Mouse (Mus musculus) limb, embryonic 11.5 days (tissue): ENCODE results near the gene Tradd. TPM values are rescaled to one million over a fixed set of nuclear protein-coding genes. Genes with fewer than 3 reads are reported as not detected.
A peak's percentile ranks its signal among the peaks of the same experiment; 100 is the strongest.
"Not testable (repeated sequence)": the region's sequence is repeated elsewhere in the genome, so short reads cannot be mapped to it uniquely, and the experiment has no call there.

ENCODE experiments used
- ATAC-seq: fragments of 200-750 bp; cut with Nextera tagmentation; 2 replicates; pipeline ENCODE4 v1.8.0; 2017; ENCODE audit warnings: low read depth; ENCODE audit not compliant: insufficient number of reproducible peaks, low FRiP score, low TSS enrichment
- DNase-seq: peaks from one replicate; pipeline ENCODE4 v3.0.0-alpha.2; 2015; ENCODE audit warnings: low spot score
- H3K27ac ChIP-seq: fragments of 300-500 bp; sonication (generic); replicated peaks from 2 replicates; pipeline ENCODE4 v1.5.1; 2014; ENCODE audit warnings: low read depth, mild to moderate bottlenecking, low read length
- H3K27me3 ChIP-seq: fragments of 300-500 bp; sonication (generic); 2 replicates; pipeline ENCODE4 v1.6.1; 2014; ENCODE audit warnings: mild to moderate bottlenecking, low read length, mixed read lengths; ENCODE audit not compliant: control insufficient read depth, insufficient read depth
- H3K36me3 ChIP-seq: fragments of 300-500 bp; sonication (generic); 2 replicates; pipeline ENCODE4 v1.6.1; 2014; ENCODE audit warnings: mild to moderate bottlenecking, low read length, moderate library complexity, mixed read lengths; ENCODE audit not compliant: control insufficient read depth, insufficient read depth
- H3K4me1 ChIP-seq: fragments of 300-500 bp; sonication (generic); 2 replicates; pipeline ENCODE4 v1.6.1; 2014; ENCODE audit warnings: low read length, mixed read lengths; ENCODE audit not compliant: control insufficient read depth, insufficient read depth
- H3K4me2 ChIP-seq: fragments of 300-500 bp; sonication (generic); 2 replicates; pipeline ENCODE4 v1.6.1; 2014; ENCODE audit warnings: low read depth, mild to moderate bottlenecking, moderate library complexity; ENCODE audit not compliant: severe bottlenecking
- H3K4me3 ChIP-seq: fragments of 300-500 bp; sonication (generic); 2 replicates; pipeline ENCODE4 v1.5.1; 2014; ENCODE audit warnings: low read depth, low read length
- H3K9ac ChIP-seq: fragments of 300-500 bp; sonication (generic); 2 replicates; pipeline ENCODE4 v1.6.1; 2014; ENCODE audit warnings: mild to moderate bottlenecking, low read length
- H3K9me3 ChIP-seq: fragments of 300-500 bp; sonication (generic); 2 replicates; pipeline ENCODE4 v1.6.1; 2016; ENCODE audit warnings: low read length; ENCODE audit not compliant: control insufficient read depth
- WGBS: fragments of 180-500 bp; shearing (Covaris S2); extraction: QIAGEN DNeasy Blood & Tissue Kit; methylation state at CpG from one replicate; pipeline ENCODE4 v1.1.7; 2014; 5-methylcytosine and 5-hydroxymethylcytosine counted together
- polyA plus RNA-seq: library from polyadenylated mRNA; unstranded; fragments of >200 nt; fragmentation: Nextera tagmentation; extraction: Ambion mirVana; gene quantifications from 2 replicates; pipeline ENCODE4 v1.2.1, GENCODE M21; 2014

The Tradd gene
- polyA plus RNA-seq, 1 experiment from 2014 or later = 11.1 TPM

GRCm38 (mm10) chr8:105298351-105299252, 34.2 kb upstream of the Tradd start:
- no peaks in the 10 kb centered on the region for H3K9me3 ChIP-seq
- H3K4me1 ChIP-seq = peaks cover 10% of the 10 kb centered on the region
- DNase-seq (no peak), ATAC-seq (no peak)
- peak overlapping the region; percentile 99 for H3K4me3 ChIP-seq
- peak overlapping the region; percentile 84 for H3K9ac ChIP-seq
- WGBS = 60% methylated on average over 18 of the region's 18 CpGs
- peak overlapping the region; percentile 91 for H3K4me2 ChIP-seq
- H3K36me3 ChIP-seq = peaks cover 22% of the 10 kb centered on the region; the same call in 1 of the 2 replicates
- no peak overlapping the region for H3K27ac ChIP-seq
- no peaks in the 10 kb centered on the region for H3K27me3 ChIP-seq

GRCm38 (mm10) chr8:105297511-105298192, 33.2 kb upstream of the Tradd start, which contains the start of gene E2f4:
E2f4 (plus strand) TSS chr8:105297663.
- Histone ChIP-seq H3K4me2 (peak within 1 kb of the TSS; percentile 91), H3K9ac (peak within 1 kb of the TSS; percentile 84), H3K36me3 (peaks cover 19% of the 10 kb centered on the region; the same call in 1 of the 2 replicates), H3K27me3 (peaks cover 2% of the 10 kb centered on the region; the same call in 1 of the 2 replicates), H3K27ac (peak within 1 kb of the TSS; percentile 52; the same call in 1 of the 2 replicates), H3K4me3 (peak within 1 kb of the TSS; percentile 99), H3K4me1 (peaks cover 10% of the 10 kb centered on the region), H3K9me3 (no peaks in the 10 kb centered on the region)
- ATAC-seq (peak; percentile 77), DNase-seq (peak; percentile 95)
- WGBS = 0% methylated on average over 58 of the region's 58 CpGs

GRCm38 (mm10) chr8:105295895-105296573, 31.6 kb upstream of the Tradd start, which contains the start of gene Exoc3l:
Exoc3l (minus strand) TSS chr8:105296101.
- ATAC-seq = no peak
- peaks cover 10% of the 10 kb centered on the region for H3K4me1 ChIP-seq
- WGBS = 65% methylated on average over 11 of the region's 11 CpGs
- H3K4me3 ChIP-seq = peak within 1 kb of the TSS; percentile 99; the same call in 1 of the 2 replicates
- H3K9ac ChIP-seq = no peak within 1 kb of the TSS
- peak within 1 kb of the TSS; percentile 91 for H3K4me2 ChIP-seq
- no peak for DNase-seq
- no peak within 1 kb of the TSS for H3K27ac ChIP-seq
- peaks cover 10% of the 10 kb centered on the region; the same call in 1 of the 2 replicates for H3K36me3 ChIP-seq
- no peaks in the 10 kb centered on the region for H3K9me3 ChIP-seq
- peaks cover 2% of the 10 kb centered on the region; the same call in 1 of the 2 replicates for H3K27me3 ChIP-seq

- no peak overlapping the region for H3K4me3 ChIP-seq
- ATAC-seq = no peak
- H3K36me3 ChIP-seq = peaks cover 4% of the 10 kb centered on the region; the same call in 1 of the 2 replicates
- H3K9me3 ChIP-seq = no peaks in the 10 kb centered on the region
- H3K27ac ChIP-seq = no peak overlapping the region
- WGBS = 66% methylated on average over 11 of the region's 11 CpGs
- no peak for DNase-seq
- H3K9ac ChIP-seq = no peak overlapping the region
- H3K4me2 ChIP-seq = no peak overlapping the region; the same call in 1 of the 2 replicates
- H3K4me1 ChIP-seq = peaks cover 10% of the 10 kb centered on the region
- H3K27me3 ChIP-seq = peaks cover 8% of the 10 kb centered on the region
Observed at GRCm38 (mm10) chr8:105295256-105295655, 30.8 kb upstream of the Tradd start.

GRCm38 (mm10) chr8:105294776-105295175, 30.4 kb upstream of the Tradd start:
- ATAC-seq = no peak
- no peaks in the 10 kb centered on the region for H3K9me3 ChIP-seq
- no peak overlapping the region for H3K4me3 ChIP-seq
- peaks cover 13% of the 10 kb centered on the region for H3K27me3 ChIP-seq
- H3K4me2 ChIP-seq = no peak overlapping the region
- peaks cover under 1% of the 10 kb centered on the region; the same call in 1 of the 2 replicates for H3K36me3 ChIP-seq
- WGBS = 72% methylated on average over 9 of the region's 9 CpGs
- no peak overlapping the region for H3K27ac ChIP-seq
- no peak overlapping the region for H3K9ac ChIP-seq
- peaks cover 13% of the 10 kb centered on the region for H3K4me1 ChIP-seq
- DNase-seq = no peak

GRCm38 (mm10) chr8:105293405-105293804, 29.0 kb upstream of the Tradd start:
- ATAC-seq = no peak
- Histone ChIP-seq H3K4me3 (no peak overlapping the region), H3K27ac (no peak overlapping the region), H3K9me3 (no peaks in the 10 kb centered on the region), H3K36me3 (no peaks in the 10 kb centered on the region), H3K9ac (no peak overlapping the region), H3K4me2 (no peak overlapping the region), H3K27me3 (peaks cover 14% of the 10 kb centered on the region), H3K4me1 (peaks cover 9% of the 10 kb centered on the region)
- WGBS = 60% methylated on average over 19 of the region's 19 CpGs
- no peak for DNase-seq

GRCm38 (mm10) chr8:105292471-105292870, 28.1 kb upstream of the Tradd start:
- H3K4me2 ChIP-seq = no peak overlapping the region
- no peak overlapping the region for H3K4me3 ChIP-seq
- H3K4me1 ChIP-seq = peaks cover 6% of the 10 kb centered on the region
- no peak overlapping the region for H3K9ac ChIP-seq
- no peak overlapping the region for H3K27ac ChIP-seq
- no peak for DNase-seq
- H3K36me3 ChIP-seq = no peaks in the 10 kb centered on the region
- H3K9me3 ChIP-seq = no peaks in the 10 kb centered on the region
- no peak for ATAC-seq
- H3K27me3 ChIP-seq = peaks cover 14% of the 10 kb centered on the region
- 77% methylated on average over 7 of the region's 7 CpGs for WGBS

GRCm38 (mm10) chr8:105291802-105292201, 27.4 kb upstream of the Tradd start:
- DNase-seq, H3K4me1 ChIP-seq, H3K9me3 ChIP-seq, H3K4me2 ChIP-seq, H3K27ac ChIP-seq, H3K36me3 ChIP-seq, H3K4me3 ChIP-seq, H3K9ac ChIP-seq, ATAC-seq: not testable (repeated sequence)
- H3K27me3 ChIP-seq = peaks cover 14% of the 10 kb centered on the region
- WGBS = 67% methylated on average over 3 of the region's 3 CpGs
